Mouse (Mus musculus) testis, postnatal 10 days (tissue): Measurements from ENCODE around the gene Gm3187.
"Not testable (repeated sequence)": the region's sequence is repeated elsewhere in the genome, so short reads cannot be mapped to it uniquely, and the experiment has no call there.

Experiments
- DNase-seq: peaks from one replicate; pipeline ENCODE4 v3.0.0; 2021; ENCODE audit warnings: low spot score

The Gm3187 gene

GRCm38 (mm10) chr14:5483907-5484306, at the start of gene Gm3187:
Gene Gm3187, plus strand, starts transcription at chr14:5484207.
- DNase-seq, result not testable (repeated sequence)

DNA sequence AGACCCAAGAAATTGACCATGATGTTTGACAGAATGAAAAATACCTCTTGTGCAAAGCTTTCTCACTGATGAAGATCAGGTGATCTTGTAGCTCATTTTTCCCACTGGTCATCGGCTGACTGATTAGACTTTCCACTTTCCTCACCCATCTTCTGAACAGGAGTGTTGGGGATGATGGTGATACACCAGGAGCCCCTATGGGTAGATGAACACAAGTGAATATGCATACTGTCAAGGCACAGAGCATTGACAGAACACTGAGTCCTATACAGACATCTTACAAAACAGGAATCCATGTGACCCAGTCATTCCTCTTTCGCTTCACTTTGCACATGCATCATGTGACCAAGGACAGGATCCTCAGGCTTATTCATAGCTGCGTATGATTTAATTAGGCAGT, 28.6 kb upstream of the Gm3187 start, which contains the start of gene Gm3194:
Gene Gm3194 (minus strand): TSS at position 101 of the 400 bp plus-strand sequence.
- not testable (repeated sequence) for DNase-seq

DNA sequence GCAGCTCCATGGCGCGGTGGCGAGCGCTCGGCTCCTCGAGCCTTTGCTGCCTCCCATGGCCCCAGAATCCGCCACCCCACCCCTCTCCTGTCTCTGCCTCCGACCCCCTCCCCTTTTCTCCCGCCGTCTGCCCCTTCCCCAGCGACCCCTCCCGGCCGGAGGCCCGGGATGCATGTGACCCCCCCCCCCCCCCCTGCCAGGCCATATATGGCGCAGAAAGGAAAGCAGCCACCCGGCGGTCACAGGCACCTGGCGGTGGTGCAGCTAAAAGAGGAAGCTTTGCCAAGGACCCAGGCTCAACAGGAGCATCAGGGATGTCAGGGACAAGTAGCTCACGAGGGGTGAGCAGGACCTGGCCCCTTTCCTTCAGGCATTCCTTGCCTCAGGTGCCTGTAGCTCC, 23.5 kb upstream of the Gm3187 start:
- DNase-seq, result not testable (repeated sequence)

DNA sequence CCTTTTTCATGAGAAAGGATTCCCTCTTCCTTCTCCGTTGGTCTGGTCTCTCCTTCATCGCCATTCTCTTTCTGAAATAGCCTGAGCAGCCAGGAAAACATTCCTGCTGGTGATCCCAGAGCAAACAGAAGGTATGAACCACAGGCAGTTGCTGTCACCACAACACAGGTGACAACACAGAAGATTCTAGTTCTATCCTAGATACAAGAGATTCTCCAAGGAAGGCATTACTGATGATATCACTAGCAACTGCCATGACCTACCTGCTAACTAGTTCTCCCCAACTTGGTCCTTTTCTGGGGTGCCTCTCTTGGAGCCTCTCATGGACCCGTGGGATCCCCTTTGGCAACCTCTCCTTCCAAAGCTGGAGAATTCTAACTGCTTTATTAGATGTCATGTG, 6.3 kb upstream of the Gm3187 start, which contains the start of gene Gm8246:
Gene Gm8246 (minus strand): TSS at position 101 of the 400 bp plus-strand sequence.
- DNase-seq, result not testable (repeated sequence)

DNA sequence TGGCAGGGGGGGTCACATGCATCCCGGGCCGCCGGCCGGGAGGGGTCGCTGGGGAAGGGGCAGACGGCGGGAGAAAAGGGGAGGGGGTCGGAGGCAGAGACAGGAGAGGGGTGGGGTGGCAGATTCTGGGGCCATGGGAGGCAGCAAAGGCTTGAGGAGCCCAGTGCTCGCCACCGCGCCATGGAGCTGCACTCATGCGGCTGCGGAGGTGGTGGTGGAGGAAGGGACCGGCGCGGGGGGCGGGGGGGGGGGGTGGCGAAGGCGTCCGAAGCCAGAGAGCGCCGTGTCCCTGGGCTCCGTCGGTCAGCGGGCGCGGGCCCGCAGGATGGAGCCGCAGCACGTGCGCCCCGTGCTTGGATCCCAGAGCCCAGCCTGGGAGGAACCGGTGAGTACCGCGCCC, 17.4 kb downstream of the Gm3187 start, which contains the start of gene Gm3488:
Gene Gm3488 (plus strand): TSS at position 301 of the 400 bp plus-strand sequence.
- not testable (repeated sequence) for DNase-seq

DNA sequence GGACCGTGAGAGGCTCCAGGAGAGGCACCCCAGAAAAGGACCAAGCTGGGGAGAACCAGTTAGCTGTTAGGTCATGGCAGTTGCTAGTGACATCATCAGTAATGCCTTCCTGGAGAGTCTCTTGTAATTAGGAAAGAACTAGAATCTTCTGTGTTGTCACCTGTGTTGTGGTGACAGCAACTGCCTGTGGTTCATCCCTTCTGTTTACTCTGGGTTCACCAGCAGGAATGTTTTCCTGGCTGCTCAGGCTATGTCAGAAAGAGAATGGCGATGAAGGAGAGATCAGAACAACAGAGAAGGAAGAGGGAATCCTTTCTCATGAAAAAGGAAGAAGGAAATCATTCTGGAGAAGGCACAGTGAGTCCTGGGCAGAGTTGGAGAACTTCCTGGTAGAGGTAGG, 54.2 kb downstream of the Gm3187 start, which contains the start of gene Gm3532:
Gene Gm3532 (plus strand): TSS at position 301 of the 400 bp plus-strand sequence.
- DNase-seq, result not testable (repeated sequence)
